Mouse (Mus musculus) 3T3-L1 (cell line): ENCODE results near the gene Gdf9.
"Not testable (repeated sequence)": the region's sequence is repeated elsewhere in the genome, so short reads cannot be mapped to it uniquely, and the experiment has no call there.

ENCODE experiments used
- DNase-seq: peaks from one replicate; pipeline ENCODE4 v3.0.0-alpha.2; 2015; ENCODE audit warnings: low read depth, low spot score

Gene Gdf9

GRCm38 (mm10) chr11:53430670-53431346, at the start of gene Gdf9, which contains the start of gene Uqcrq:
Gene Gdf9 (plus strand): TSS chr11:53431023.
Gene Uqcrq (minus strand): TSS chr11:53430831.
- peak; percentile 100 for DNase-seq

- peak; percentile 11 for DNase-seq
Observed at GRCm38 (mm10) chr11:53383758-53384428, 46.9 kb upstream of the Gdf9 start.

- DNase-seq = no peak
Observed at GRCm38 (mm10) chr11:53393856-53394255, 37.0 kb upstream of the Gdf9 start.

DNA sequence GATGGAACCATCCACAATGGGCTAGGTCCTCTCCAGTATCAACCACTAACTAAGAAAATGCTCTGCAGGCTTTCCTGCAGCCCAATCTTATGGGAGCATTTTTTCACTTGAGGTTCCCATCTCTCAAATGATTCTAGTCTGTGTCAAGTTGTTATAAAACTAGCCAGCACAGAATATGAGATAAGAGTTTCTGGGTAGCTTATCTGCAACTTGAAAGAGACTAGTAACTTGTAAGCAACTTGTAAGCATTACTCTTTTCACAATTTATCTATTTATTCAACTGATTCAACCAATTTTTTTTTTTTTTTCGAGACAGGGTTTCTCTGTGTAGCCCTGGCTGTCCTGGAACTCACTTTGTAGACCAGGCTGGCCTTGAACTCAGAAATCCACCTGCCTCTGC, 27.2 kb upstream of the Gdf9 start:
- no peak for DNase-seq

DNA sequence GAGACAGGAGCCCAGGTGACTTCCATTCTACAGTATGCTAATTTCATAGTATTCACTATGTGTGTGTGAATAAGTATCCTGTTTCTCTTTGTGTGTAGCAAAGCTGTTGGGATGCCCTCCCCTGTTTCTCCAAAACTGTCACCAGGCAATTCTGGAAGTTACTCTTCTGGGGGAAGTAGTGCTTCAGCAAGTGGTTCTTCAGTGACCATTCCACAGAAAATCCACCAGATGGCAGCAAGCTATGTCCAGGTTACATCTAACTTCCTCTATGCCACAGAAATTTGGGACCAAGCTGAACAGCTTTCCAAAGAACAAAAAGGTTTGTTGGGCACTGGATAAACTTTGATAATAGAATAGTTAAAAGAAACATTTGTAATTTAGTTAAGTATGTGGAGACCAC, 19.1 kb upstream of the Gdf9 start:
- DNase-seq = peak; percentile 66

DNA sequence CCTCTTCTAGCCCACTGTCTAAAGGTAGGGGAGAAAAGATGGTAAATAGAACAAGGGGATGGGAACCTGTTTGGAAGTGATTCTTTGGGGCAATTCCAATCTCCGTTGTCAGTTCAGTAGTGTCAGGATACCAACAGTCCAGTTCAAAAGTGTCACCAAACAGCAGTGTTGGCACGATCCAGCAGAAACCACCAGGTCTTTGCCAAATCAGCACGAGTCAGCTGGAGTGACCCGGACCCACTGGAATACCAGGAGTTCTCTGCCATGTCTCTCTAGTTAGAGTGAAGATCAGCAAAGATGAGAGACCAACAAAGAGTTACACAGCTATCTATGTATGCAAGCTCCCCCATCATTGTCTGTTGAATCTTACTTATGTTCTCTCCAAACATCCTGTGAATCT, 17.0 kb upstream of the Gdf9 start:
- DNase-seq = no peak

DNA sequence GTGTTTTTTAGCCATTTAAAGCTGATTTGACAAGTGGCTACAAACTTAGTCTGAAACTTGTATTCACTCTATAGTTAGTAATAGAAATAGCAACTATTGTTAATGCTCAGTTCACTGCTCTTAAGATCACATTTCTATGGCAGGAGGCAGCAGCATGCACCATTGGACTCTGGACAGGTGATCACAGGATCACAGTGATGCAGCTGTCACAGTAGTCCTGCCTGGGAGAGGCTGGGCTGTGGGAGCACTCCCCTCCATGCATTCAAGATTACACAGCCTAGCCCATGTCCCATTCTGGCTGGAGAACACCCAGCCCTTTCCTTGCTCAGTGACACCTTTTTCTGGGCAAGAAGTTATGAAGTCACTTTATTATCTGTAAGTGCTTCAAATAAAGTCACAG, 12.8 kb upstream of the Gdf9 start:
- no peak for DNase-seq

DNA sequence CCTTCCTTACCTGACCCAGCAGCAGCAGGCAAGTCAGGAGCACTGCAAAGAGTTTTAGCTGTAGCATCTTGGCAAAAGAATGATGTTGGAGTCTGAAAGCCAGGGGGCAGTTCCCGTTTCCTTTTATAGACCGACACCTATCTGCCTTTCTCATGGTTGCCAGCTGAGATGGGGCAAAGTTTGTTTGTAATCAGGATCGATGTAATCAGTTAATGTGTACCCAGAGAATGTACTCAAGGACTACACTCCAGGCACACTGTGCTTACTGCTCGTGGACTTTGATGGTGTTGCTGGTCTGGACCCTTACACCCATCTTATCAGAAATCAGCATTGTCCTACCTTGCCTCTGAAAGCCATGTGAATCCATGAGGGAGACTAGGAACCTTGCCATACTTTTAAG, 7.8 kb upstream of the Gdf9 start, which contains the start of gene Leap2:
Gene Leap2, minus strand, starts transcription at position 135 of the 400 bp plus-strand sequence.
- DNase-seq = no peak

GRCm38 (mm10) chr11:53424826-53425225, 6.0 kb upstream of the Gdf9 start:
- DNase-seq = peak; percentile 25

DNA sequence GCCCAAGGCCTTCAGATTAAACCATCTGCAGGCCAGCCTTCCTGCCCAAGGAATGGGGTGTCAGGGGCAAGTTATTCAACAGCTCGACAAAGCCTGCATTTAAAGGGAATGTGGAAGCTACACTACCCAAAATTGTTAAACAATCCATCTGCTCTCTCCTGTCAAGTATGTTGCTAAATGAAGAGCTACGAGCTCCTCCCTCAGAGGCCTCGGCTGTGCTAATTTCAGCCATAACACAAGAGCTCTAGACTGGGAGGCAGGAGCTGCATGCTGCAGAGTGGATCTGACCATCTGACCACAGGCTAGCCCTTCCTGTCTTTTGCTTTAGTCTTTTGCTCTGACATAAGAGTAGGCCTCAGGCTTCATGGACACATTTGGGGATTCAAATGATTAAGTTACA, 5.6 kb upstream of the Gdf9 start:
- no peak for DNase-seq

- no peak for DNase-seq
Observed at GRCm38 (mm10) chr11:53425711-53426255, 5.0 kb upstream of the Gdf9 start.

DNA sequence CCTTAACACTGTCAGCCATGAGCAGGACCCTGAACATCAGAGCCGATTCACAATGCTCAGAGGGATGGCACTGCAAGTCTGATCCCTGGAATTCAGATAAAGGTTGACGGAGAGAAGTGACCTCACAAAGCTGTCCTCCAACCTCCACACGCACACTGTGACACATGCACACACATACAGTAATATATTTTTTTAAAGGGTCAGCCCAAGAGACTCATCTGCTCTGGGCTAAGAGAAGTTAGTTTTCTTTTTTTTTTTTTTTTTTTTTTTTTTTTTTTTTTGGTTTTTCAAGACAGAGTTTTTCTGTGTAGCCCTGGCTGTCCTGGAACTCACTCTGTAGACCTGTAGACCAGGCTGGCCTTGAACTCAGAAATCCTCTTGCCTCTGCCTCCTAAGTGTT, 3.9 kb upstream of the Gdf9 start:
- DNase-seq = not testable (repeated sequence)

- no peak for DNase-seq
Observed at GRCm38 (mm10) chr11:53427993-53428715, 2.7 kb upstream of the Gdf9 start.

GRCm38 (mm10) chr11:53428716-53429057, 2.1 kb upstream of the Gdf9 start:
- DNase-seq = no peak

GRCm38 (mm10) chr11:53429182-53429581, 1.6 kb upstream of the Gdf9 start:
- no peak for DNase-seq

DNA sequence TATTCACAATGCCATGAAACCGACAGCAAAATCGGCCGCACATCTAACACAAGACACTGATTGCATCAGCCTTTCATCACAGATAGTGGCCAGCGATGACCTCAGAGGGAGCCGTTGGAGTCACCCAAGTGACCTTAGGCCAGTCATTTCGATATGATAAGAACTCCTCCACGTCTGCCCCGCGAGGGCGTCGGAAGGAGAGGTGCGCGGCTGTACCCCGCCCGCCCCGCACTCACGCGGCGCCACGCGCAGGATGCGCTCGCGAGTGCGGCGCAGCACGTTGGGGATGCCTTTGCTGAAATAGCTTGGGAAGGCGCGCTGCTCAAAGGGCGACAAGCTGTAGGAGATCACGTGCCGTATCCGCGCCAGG, 538 bp upstream of the Gdf9 start:
- peak; percentile 68 for DNase-seq

DNA sequence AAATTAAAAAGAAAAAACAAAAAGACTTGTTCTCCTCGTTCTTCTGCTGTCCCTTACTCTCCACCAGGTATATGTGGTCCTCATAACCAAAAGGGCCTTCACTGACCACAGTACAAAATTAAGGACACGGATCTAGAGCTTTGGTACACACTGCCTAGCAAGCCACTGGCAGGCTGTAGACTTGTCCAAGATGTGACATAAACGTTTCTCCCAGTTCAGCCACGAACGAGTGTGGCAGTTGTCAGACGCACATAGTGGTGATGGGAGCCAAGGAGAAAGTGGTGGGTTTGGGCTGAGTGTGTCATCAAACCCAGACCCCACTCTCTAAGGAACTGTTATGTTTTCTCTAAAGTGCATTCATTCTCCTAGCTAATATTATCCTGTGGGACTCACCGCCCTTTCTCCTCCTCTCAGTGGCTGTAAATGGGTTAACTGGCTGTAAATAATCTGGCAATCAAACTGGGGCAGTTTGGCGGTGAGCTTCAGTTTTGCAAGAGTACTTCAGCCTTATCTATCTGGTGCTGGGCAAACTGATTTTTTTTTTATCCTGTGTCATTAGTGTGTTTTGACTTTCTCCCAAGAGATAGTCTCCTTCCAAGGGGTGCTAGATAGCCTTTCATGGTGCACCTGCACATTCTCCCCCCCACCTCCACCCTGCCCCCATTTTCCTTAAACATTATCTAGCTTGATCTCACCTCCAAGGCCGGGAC, 679 bp downstream of the Gdf9 start:
- no peak for DNase-seq

DNA sequence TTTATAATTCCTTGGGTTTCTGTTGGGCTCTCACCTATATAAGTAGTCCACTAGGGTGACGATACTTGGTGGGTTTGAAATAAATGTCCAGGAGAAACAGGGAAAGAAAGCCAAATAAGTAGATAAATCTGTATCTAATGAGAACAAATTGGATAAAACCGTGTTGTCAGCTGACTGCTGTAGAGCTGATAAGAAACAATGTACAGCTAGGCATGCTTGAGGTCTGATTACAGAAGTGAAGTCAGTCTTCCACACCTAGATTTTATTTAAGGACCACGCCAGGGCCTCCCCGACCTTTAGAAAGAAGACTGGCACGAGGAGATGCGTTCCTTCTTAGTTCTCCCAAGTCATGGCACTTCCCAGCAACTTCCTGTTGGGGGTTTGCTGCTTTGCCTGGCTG, 2.2 kb downstream of the Gdf9 start:
- DNase-seq = no peak

GRCm38 (mm10) chr11:53435504-53435903, 4.7 kb downstream of the Gdf9 start:
- DNase-seq = no peak

- no peak for DNase-seq
Observed at GRCm38 (mm10) chr11:53436338-53436737, 5.5 kb downstream of the Gdf9 start.

- DNase-seq = no peak
Observed at GRCm38 (mm10) chr11:53441921-53442320, 11.1 kb downstream of the Gdf9 start.

DNA sequence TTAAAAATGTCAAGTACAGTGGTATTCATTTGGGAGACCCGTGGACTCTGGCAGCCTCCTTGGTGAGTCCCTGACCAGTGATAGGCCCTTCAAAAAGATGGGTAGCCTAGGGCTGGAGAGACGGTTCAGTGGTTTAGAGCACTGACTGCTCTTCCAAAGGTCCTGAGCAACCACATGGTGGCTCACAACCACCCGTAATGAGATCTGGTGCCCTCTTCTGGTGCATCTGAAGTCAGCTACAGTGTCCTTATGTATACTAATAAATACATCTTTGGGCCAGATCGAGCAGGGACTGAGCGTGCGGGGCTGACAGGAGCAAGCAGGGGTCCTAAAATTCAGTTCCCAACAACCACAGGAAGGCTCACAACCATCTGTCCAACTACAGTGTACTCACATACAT, 13.0 kb downstream of the Gdf9 start:
- peak; percentile 45 for DNase-seq
